Mouse (Mus musculus) gonadal fat pad, adult 2 months (tissue): Measurements from ENCODE around the gene Nup188. TPM values are rescaled to one million over a fixed set of nuclear protein-coding genes. Genes with fewer than 3 reads are reported as not detected.

Source experiments
- DNase-seq: peaks from one replicate; pipeline ENCODE4 v3.0.0-alpha.2; 2012; ENCODE audit warnings: low read depth
- polyA plus RNA-seq: library from polyadenylated mRNA; depleted of rRNA; stranded (reverse); fragments of >200 nt; gene quantifications from 2 replicates; pipeline ENCODE4 v1.2.3, GENCODE M21; 2012; rRNA removed

Gene Nup188
- polyA plus RNA-seq, 1 experiment, result 28.9 TPM

DNA sequence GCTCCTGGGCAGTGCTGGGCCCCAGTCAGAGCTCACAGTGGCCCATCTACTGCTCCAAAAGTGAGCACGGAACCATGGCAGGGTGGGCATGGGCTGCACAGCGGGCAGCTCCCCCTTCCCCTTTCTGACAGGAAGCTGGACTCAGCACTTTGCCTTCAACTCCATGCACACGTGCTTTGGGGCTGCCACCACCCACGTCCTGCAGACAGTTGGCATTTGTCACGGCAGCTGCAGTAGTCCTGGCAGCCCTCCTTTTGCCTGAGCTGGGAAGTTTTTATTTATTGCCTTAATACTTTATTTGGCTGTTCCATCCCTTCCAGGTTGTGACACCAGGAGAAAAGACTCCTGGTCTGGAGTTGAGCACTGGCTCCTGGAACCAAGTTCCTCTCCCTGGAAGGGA lies 98.6 kb downstream of the Nup188 start:
- no peak for DNase-seq

DNA sequence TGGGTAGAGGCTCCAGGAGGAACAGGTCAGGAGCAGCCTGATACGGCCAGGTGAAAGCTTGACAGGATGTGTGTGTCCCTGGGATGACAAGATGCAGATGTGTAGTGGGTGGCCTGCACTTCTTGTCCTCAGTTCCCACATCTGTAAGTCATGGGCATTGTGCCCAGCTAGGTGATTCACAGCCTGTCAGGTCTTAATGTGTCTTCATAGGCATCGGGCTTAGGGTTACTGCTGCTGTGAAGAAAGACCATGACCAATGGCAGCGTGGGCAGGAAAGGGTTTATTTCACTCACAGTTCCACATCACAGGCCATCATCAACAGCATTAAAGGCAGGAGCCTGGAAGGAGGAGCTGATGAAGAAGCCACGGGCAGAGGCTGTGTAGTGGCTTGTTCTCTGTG lies 99.4 kb downstream of the Nup188 start:
- no peak for DNase-seq

DNA sequence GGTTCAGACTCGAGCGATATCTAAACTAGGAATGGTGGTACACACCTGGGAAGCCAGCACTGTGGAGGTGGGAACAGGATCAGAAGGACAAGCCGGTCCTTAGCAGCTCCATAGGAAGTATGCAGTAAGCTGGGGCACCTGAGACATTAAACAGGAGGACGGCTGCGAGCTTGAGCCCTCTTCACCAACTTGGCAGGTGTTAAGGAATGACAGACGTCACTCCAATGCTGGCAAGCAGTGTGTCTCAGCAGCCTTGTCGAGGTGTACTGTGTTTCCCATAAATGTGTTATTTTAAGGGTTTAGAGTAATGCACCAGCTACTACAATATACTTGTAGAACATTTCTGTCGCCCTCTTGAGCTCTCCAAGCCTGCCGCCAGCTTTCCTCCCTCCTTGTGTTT lies 100.7 kb downstream of the Nup188 start:
- DNase-seq, result no peak

DNA sequence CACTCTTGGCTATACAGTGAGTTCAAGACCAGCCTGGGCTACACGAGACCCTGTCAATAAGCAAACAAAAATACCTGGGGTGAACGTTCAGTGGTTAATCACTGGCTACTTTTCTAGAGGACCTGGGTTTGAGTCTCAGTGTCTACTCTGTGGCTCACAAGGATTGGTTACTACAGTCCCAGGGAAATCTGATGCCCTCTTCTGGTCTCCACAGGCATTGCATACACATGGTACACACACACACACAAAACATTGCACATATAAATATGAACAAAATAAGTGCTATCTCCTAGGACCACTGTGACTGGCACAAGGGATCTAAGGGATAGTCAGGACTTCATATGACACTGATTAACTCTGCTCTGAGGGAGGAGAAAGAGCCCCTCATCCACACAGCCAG lies 102.8 kb downstream of the Nup188 start:
- DNase-seq, result no peak

DNA sequence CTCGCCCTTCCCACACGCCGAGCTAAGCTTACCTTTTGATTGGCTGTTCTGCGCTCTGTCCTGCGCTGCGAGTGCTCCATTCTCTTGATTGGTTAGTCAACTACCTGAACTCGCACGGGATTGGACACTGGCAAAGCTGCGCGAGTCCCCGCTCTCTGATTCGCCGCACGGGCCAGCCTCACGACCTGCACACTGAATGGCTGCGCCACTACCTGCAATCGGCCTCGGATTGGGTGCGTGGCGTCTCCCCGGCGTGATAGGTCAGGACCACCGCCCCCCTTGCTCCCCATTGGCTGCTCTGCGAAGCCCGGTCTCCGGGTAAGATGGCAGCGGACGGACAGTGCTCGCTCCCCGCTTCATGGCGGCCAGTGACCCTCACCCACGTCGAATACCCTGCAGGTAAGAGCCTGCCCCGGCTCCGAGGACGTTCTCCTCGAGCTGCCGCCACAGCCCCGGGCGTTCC lies 105.9 kb downstream of the Nup188 start, which contains the start of gene Dolpp1:
TSS of gene Dolpp1 (plus strand) at position 141 of the 463 bp plus-strand sequence.
- DNase-seq, result no peak

DNA sequence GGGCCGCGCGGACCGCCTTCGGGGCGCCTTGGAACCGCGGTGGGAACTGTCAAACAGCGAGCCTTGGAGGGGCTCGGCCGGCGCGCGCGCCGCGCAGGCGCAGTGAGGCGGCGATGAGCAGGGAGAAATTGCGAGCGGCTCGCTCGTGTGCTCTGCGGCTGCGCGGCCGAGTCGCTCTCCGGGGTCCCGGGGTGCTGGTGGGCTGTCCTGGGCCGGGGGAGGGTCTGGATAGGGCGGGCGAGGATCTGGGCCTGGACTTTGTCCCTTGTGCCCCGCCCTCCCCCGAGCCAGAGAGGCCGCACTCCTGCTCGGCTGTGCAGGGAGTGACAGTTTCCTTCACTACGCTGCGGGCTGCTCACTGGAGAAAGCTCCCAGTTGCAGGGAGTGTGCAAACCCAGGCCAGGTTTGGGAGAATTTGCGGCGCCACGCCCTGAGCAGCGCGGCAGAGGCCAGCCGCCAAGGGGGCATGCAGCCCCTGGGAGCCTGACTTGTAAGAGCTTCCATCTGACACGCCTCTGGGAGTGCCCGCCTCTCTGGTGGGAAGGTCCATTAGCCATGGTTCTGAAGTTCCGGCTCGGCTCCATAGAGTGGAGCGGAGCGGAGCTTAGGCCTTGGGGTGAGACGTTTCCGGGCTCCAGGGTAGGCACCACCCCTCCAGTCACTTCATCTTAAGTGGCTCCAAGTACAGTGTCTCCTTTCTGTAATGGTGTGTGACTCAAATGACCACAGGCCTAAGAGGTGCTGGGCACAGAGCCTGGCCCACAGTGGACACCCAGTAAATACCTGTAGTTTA lies 106.6 kb downstream of the Nup188 start:
- no peak for DNase-seq

DNA sequence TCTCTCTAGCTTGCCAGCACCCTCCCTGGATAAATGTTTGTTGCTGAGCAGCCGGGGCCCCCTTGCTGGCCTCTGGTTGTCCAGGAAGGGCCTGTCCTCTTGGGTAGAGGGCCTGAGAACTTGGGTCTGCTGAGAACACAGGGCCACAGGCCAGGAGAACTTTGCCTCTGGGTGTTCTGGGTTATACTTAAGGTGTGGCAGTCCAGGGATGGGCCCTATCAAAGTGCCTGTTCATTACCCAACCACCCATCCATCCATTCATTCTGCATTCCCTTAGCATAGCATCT lies 107.1 kb downstream of the Nup188 start:
- no peak for DNase-seq

Other genes starting within 250 kb of the Nup188 start
- 37.6 and 45.3 TPM in 2 replicates for gene Wdr34, start 237.5 kb upstream of the Nup188 start, polyA plus RNA-seq
- 28.5 and 37.2 TPM in 2 replicates for gene Set, start 229.0 kb upstream of the Nup188 start, polyA plus RNA-seq
- 9.1 and 12.3 TPM in 2 replicates for gene Pkn3, start 208.7 kb upstream of the Nup188 start, polyA plus RNA-seq
- gene Zdhhc12, start 192.7 kb upstream of the Nup188 start, polyA plus RNA-seq, result 56.4 and 66.5 TPM in 2 replicates
- gene Zer1, start 161.8 kb upstream of the Nup188 start, polyA plus RNA-seq, result 58.1 TPM in 2 replicates
- 47.7 and 59.5 TPM in 2 replicates for gene Tbc1d13, start 152.7 kb upstream of the Nup188 start, polyA plus RNA-seq
- 40.8 and 41.5 TPM in 2 replicates for gene Endog, start 114.9 kb upstream of the Nup188 start, polyA plus RNA-seq
- 24.3 and 27.3 TPM in 2 replicates for gene Spout1, start 107.9 kb upstream of the Nup188 start, polyA plus RNA-seq
- gene Kyat1, start 80.5 kb upstream of the Nup188 start, polyA plus RNA-seq, result 83.0 and 87.2 TPM in 2 replicates
- 28.4 and 29.3 TPM in 2 replicates for gene Lrrc8a, start 48.7 kb upstream of the Nup188 start, polyA plus RNA-seq
- gene Gm28035, start 45.8 kb upstream of the Nup188 start, polyA plus RNA-seq, result 9.6 and 11.8 TPM in 2 replicates
- 51.9 and 62.7 TPM in 2 replicates for gene Phyhd1, start 20.2 kb upstream of the Nup188 start, polyA plus RNA-seq
- gene Gm28038, start 5.4 kb upstream of the Nup188 start, polyA plus RNA-seq, result not detected in 2 replicates
- 48.2 and 83.0 TPM in 2 replicates for gene Dolk, start 63 bp upstream of the Nup188 start, polyA plus RNA-seq
- 284 and 342 TPM in 2 replicates for gene Sh3glb2, start 72.9 kb downstream of the Nup188 start, polyA plus RNA-seq
- 49.5 and 66.9 TPM in 2 replicates for gene Miga2, start 77.8 kb downstream of the Nup188 start, polyA plus RNA-seq
- 42.7 and 51.6 TPM in 2 replicates for gene Dolpp1, start 105.9 kb downstream of the Nup188 start, polyA plus RNA-seq
- 112 and 133 TPM in 2 replicates for gene Crat, start 129.4 kb downstream of the Nup188 start, polyA plus RNA-seq
- gene Ptpa, start 129.6 kb downstream of the Nup188 start, polyA plus RNA-seq, result 176 and 210 TPM in 2 replicates
- gene Ier5l, start 187.8 kb downstream of the Nup188 start, polyA plus RNA-seq, result 8.2 and 9.0 TPM in 2 replicates